Mouse (Mus musculus): Measurements from ENCODE around the gene Gm44805.
A peak's percentile ranks its signal among the peaks of the same experiment; 100 is the strongest.

Gene Gm44805

GRCm38 (mm10) chr7:19676662-19677061, 4.6 kb downstream of the Gm44805 start:
- DNase-seq (ENCODE audit: low read depth), result no peak

DNA sequence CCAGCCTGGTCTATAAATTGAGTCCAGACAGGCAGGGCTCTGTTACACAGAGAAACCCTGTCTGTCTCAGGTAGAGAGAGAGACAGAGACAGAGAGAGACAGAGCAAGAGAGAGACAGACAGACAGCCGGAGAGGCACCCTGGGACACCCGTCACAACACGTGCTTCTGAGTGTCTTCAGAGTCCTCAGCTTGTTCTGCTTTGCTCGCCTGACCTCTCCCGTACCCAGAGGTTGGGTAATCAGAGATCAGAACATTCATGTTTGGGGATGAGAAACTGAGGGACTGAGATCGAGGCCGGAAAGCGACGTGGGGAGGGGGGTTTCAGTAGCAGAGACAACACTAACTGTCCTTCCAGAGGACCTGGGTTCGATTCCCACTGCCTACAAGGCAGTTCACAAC, 5.4 kb downstream of the Gm44805 start:
- no peak for DNase-seq (ENCODE audit: low read depth)

GRCm38 (mm10) chr7:19673083-19673699, 8.0 kb downstream of the Gm44805 start:
- DNase-seq (ENCODE audit: low read depth), result no peak

GRCm38 (mm10) chr7:19671511-19671910, 9.7 kb downstream of the Gm44805 start:
- no peak for DNase-seq (ENCODE audit: low read depth)

DNA sequence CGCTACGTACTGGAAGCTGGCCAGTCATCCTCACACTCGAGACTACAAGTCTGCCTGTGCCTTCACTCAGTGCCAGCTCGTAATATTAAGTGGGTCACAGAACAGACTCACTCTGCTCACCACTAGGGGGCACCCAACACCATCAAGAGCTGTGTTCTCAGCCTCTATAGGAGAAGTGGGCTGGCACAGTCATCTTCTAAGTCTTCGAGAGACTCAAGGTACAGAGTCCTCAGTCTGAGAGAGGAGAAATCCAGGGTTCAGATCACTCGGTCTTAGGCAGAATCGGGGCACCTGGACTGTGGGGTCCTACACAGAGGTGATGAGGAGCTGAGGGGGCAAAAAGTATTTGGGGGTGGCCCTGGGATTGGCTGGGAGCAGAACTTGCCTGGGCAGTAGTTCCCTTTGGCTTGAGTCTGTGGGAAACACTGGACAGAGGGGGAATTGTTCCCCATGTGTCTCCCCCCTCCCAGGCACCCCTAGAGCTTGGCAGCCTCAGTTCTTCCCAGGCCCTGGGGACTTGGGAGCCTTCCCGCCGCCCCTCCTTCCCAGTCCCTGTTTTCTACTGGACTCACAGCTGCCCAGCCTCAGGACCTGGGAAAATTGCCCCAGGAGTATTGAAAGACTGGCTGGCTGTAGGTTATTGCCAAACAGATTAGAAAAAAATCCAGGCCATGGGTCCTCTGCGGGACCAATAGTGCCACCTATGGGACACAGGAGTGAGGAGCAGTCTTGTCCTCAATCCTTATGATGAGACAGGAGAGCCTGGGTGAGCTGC, 12.1 kb downstream of the Gm44805 start:
- DNase-seq (ENCODE audit: low read depth), result peak; percentile 87

GRCm38 (mm10) chr7:19667434-19667833, 13.8 kb downstream of the Gm44805 start:
- DNase-seq (ENCODE audit: low read depth), result no peak

GRCm38 (mm10) chr7:19666750-19667149, 14.5 kb downstream of the Gm44805 start:
- no peak for DNase-seq (ENCODE audit: low read depth)

DNA sequence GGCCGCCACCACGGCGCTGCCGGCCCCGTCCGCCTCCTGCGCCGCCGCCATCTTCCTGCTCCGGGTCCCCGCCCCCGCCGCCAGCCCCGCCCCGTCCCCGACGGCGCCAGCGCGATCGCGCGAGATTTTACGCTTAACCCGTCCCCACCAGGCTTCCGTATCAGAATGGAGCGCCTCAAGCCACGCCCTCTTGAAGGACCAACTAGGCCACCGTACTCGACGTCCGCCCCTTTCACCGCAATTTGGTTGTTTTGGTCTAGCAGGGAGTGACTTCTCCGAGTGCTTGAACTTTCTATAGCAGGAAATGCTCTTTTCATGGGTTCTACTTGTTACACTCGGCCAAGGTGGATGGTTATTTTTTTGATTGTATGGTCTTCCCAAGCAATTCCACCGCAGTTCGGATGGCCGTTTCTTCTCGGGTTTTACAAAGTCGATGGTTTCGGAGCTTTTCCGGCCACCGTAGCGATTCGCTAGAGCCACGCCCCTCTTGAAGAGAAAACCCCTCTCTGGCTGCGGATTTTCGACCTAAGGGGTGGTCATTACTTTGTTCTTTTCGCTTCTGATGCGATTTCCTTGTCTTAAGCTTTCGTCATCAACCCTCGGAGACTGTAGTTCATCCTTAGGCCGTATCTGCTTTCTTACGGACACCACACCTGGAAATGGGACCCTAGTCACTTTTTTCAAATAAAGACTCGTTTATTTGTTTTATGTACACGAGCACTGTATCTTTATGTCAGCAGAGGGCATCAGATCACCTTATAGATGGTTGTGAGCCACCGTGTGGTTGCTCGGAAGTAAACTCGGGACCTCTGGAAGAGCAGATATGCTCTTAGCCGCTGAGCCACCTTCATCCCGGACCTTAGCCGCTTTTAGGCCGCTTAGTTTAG, 16.0 kb downstream of the Gm44805 start, which contains the start of gene Clptm1:
Gene Clptm1 (minus strand): TSS at position 79 of the 887 bp plus-strand sequence.
- DNase-seq (ENCODE audit: low read depth), result peak; percentile 94

GRCm38 (mm10) chr7:19664455-19664954, 16.7 kb downstream of the Gm44805 start:
- peak; percentile 3 for DNase-seq (ENCODE audit: low read depth)

DNA sequence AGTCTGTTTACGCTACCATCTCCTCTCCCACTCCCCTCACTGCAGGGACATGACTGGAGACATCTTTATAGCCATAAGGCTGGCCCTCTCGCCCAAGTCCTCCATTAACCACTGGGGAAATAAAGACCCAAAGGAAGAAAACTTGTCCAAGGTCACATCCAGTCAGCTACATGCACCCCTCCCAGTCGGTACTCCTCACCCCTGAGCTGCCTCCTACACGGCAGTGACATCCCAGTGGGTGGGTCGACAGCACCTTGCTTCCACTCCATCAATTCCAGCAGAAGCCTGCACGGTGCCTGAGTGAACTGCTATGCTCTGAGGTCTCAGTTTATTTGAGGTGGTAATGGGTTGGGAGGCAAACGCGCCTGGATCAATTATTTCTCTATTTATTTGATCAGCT, 17.3 kb downstream of the Gm44805 start:
- no peak for DNase-seq (ENCODE audit: low read depth)

DNA sequence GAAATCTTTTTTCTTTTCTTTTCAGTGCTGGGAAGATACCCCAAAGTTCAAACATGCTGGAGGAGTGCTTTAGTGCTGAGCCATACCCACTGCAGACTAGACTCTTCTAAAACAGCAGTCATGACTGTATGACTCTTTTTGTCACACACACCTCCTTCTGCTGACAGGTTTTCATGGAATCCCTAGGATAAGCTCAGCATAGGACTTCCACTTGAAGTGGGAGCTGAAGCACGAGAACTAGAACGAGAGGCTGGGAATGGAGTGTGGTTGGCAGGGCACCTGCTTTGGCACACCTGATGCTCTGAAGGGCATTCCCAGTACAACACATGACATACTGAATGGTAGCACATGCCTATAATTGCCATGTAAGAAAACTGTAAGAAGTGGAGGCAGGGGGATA, 28.6 kb downstream of the Gm44805 start:
- DNase-seq (ENCODE audit: low read depth), result no peak

DNA sequence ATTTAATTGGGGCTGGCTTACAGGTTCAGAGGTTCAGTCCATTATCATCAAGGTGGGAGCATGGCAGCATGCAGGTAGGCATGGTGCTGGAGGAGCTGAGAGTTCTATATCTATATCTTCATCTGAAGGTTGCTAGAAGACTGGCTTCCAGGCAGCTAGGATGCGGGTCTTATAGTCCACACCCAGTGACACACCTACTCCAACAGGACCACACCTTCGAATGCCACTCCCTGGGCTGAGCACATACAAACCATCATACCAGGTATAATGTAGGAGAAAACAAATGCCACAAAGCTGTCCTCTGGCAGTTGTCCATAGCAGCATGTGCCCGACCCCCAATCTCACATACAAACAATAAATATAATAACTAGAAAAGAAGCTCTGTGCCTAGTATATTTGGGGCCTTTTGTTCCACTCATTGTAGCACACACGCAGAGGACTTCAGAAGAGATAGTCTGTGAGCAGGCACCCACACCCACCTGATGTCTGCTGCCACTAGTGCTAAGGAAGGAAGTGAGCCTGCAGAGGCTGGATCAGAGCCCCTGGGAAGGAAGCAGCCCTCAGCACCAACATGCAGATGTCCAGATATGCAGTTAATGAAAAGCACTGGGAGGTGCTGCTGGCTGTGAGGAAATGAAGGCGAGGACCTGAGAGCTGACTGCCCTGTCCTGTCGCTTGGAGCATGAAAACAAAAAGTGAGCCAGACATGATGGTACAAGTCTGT, 30.0 kb downstream of the Gm44805 start:
- no peak for DNase-seq (ENCODE audit: low read depth)

- DNase-seq (ENCODE audit: low read depth), result no peak
These were observed 40.0 kb downstream of the Gm44805 start for GRCm38 (mm10) chr7:19641223-19641622.

- no peak for DNase-seq (ENCODE audit: low read depth)
These were observed 46.0 kb downstream of the Gm44805 start for GRCm38 (mm10) chr7:19635074-19635827.

DNA sequence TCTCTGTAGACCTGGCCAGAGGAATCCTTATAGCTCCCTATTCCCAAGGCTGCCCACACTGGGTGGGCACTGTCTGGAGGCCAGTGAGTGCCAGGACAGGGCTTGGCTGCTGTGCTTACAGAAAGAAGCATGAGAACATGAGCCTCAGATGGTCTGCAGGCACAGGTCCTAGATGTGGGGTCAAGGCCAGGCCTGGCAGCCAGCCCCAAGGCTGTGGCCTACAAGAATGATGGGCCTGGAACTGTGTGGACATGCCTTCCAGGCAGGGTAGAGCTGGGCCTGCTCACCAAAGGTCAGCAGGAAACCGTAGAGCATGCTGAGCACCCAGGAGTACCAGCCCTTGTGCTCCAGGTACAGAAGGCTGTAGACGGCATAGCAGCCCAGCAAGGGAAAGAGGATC, 46.6 kb downstream of the Gm44805 start:
- DNase-seq (ENCODE audit: low read depth), result no peak

DNA sequence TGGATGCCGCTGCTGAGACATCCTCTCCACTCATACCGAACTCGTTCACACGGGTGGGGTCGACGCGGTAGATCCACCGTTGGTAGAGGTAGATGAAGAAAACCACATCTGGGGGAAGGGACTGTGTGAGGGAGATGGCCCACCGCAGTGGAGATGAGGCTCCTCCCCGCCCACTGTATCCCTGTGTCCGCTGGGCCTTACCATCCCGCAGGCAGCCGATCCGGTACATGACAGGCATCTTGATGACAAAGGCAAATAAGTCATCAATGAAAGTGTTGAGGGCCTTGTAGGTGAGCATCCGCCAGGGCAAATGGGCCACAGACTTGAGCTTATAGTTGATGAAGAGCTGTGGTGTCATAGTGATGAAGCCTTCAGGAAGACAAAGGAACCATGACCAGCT, 47.4 kb downstream of the Gm44805 start:
- DNase-seq (ENCODE audit: low read depth), result no peak

GRCm38 (mm10) chr7:19633197-19633596, 48.0 kb downstream of the Gm44805 start:
- no peak for DNase-seq (ENCODE audit: low read depth)

DNA sequence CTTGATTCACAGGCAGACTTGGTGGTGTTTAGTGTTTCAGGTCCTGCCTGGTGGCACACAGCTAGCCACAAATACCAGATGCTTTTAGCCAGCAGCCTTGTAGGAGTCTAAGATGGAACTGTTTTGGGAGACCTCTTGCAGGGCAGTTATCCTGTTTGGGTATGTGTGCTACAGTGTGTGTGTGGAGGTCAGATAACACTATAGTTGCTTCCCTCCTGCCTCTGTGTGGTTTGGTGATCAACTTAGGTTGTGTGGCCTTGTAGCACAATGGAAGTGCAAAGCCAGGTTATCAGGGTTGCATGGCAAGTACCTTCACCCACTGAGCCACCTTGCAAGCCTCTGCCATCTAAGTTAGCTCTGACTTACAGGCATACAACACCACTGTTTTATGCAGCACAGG, 48.5 kb downstream of the Gm44805 start:
- no peak for DNase-seq (ENCODE audit: low read depth)

DNA sequence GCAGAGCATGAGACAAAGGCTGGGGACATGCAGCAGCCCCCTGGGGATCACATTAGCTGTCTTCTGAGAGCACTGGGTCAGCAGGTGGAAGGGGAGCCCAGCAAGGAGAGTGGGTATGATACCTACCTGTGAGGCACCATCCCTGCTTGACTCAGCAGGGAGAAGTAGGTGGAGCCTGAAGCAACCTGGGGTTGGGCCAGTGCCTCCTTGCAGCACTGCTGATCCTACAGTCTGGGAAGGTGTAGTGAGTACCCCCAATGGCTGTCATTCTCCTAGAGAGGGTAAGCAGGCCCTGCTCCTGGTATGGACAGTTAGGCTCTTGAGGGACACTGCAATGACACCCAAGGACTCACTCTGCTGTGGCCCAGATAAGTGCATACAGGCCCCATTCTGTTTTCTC, 48.9 kb downstream of the Gm44805 start:
- DNase-seq (ENCODE audit: low read depth), result no peak

- peak; percentile 44 for DNase-seq (ENCODE audit: low read depth)
These were observed 51.9 kb downstream of the Gm44805 start, which contains the start of gene Relb for GRCm38 (mm10) chr7:19629361-19629734. Gene Relb, minus strand, starts transcription at chr7:19629438.

All from fibroblast of lung, adult 2 months (primary cell).